ENCODE assay signal across 10 mouse cellular contexts in genomic region chr5:35147155-35147962, GRCm38 (mm10). TPM values are rescaled to one million over a fixed set of nuclear protein-coding genes. Genes with fewer than 3 reads are reported as not detected.
A peak's percentile ranks its signal among the peaks of the same experiment; 100 is the strongest.
DNase-seq lines count a peak whose midpoint lies in the region; ATAC-seq and TF ChIP-seq lines count a peak whose summit lies in the region.
"Had no signal": no experiment of that assay in that cellular context is flagged by ENCODE, and none has a peak within 500 bp of the region (broad histone marks: within the 10 kb centered on the region; RNA-seq: fewer than 3 reads in every experiment).

No protein-coding gene starts in this region.

- H3K4me2 ChIP-seq in liver, embryonic 12.5 days, result no peak overlapping the region; the same call in 1 of the 2 replicates
- no peak overlapping the region for H3K4me2 ChIP-seq in liver, postnatal 0 days (ENCODE audit: low read depth, low read length)
- no peak overlapping the region for H3K4me2 ChIP-seq in kidney, embryonic 15.5 days

- H3K9ac ChIP-seq in liver, embryonic 12.5 days, result peak overlapping the region; percentile 15; the same call in 1 of the 2 replicates
- no peak overlapping the region for H3K9ac ChIP-seq in liver, postnatal 0 days (replicated peaks)
- no peak overlapping the region for H3K9ac ChIP-seq in kidney, embryonic 15.5 days

- no peak for TF ChIP-seq EP300 in liver, postnatal 0 days (IDR thresholded peaks at IDR 0.05; ENCODE audit: low read depth)

- no peaks in the 10 kb centered on the region for H3K36me3 ChIP-seq in liver, embryonic 12.5 days
- H3K36me3 ChIP-seq in liver, postnatal 0 days (replicated peaks; ENCODE audit: insufficient read depth, low read length), result no peaks in the 10 kb centered on the region
- H3K36me3 ChIP-seq in embryonic facial prominence, embryonic 10.5 days (replicated peaks), result no peaks in the 10 kb centered on the region
- no peaks in the 10 kb centered on the region for H3K36me3 ChIP-seq in limb, embryonic 10.5 days
- no peaks in the 10 kb centered on the region for H3K36me3 ChIP-seq in kidney, embryonic 15.5 days

- peak overlapping the region; percentile 49; the same call in 1 of the 2 replicates for H3K27ac ChIP-seq in liver, embryonic 12.5 days
- no peak overlapping the region for H3K27ac ChIP-seq in liver, postnatal 0 days (ENCODE audit: low read depth)
- 0 out of 2 replicates have a peak overlapping the region, but pooled peaks have one; percentile 35 for H3K27ac ChIP-seq in embryonic facial prominence, embryonic 10.5 days (replicated peaks)
- H3K27ac ChIP-seq in limb, embryonic 10.5 days, result peak overlapping the region; percentile 46
- no peak overlapping the region for H3K27ac ChIP-seq in kidney, embryonic 15.5 days

- no peak overlapping the region for H3K4me3 ChIP-seq in liver, embryonic 12.5 days
- H3K4me3 ChIP-seq in liver, postnatal 0 days (ENCODE audit: low read depth, low read length), result no peak overlapping the region
- no peak overlapping the region for H3K4me3 ChIP-seq in embryonic facial prominence, embryonic 10.5 days
- no peak overlapping the region for H3K4me3 ChIP-seq in limb, embryonic 10.5 days
- H3K4me3 ChIP-seq in kidney, embryonic 15.5 days (replicated peaks), result no peak overlapping the region

- peak; percentile 28; the same call in 1 of the 2 replicates for ATAC-seq in frontal cortex, adult (ENCODE audit: low TSS enrichment)
- ATAC-seq in liver, embryonic 12.5 days, result peak; percentile 48
- ATAC-seq in liver, postnatal 0 days, result no peak
- no peak; the same call in 1 of the 2 replicates for ATAC-seq in kidney, embryonic 15.5 days (replicated peaks; ENCODE audit: low FRiP score)

- DNase-seq in frontal cortex, postnatal 10 days (ENCODE audit: low spot score in 2 of 2), result no peak
- no peak for DNase-seq in liver, postnatal 0 days
- no peak for DNase-seq in embryonic facial prominence, embryonic 10.5 days (ENCODE audit: low spot score)
- no peak for DNase-seq in limb, embryonic 10.5 days (ENCODE audit: low spot score)
- DNase-seq in ovary, postnatal 36 days (ENCODE audit: low spot score), result no peak
- DNase-seq: adrenal gland, postnatal 36 days; lung, postnatal 14 days had no signal

- peaks cover 9% of the 10 kb centered on the region; the same call in 1 of the 2 replicates for H3K27me3 ChIP-seq in liver, embryonic 12.5 days (replicated peaks)
- no peaks in the 10 kb centered on the region for H3K27me3 ChIP-seq in liver, postnatal 0 days (ENCODE audit: insufficient read depth, low read length)
- H3K27me3 ChIP-seq in embryonic facial prominence, embryonic 10.5 days (replicated peaks; ENCODE audit: low read depth, poor library complexity, severe bottlenecking), result peaks cover 5% of the 10 kb centered on the region
- H3K27me3 ChIP-seq in limb, embryonic 10.5 days (ENCODE audit: low read depth, poor library complexity, severe bottlenecking), result no peaks in the 10 kb centered on the region
- H3K27me3 ChIP-seq in kidney, embryonic 15.5 days, result peaks cover 6% of the 10 kb centered on the region; the same call in 1 of the 2 replicates

- no peak for TF ChIP-seq CTCF in liver, postnatal 0 days (IDR thresholded peaks at IDR 0.05; ENCODE audit: low read depth)

- WGBS in liver, embryonic 12.5 days (ENCODE audit: insufficient replicate concordance), result 23% methylated on average over 2 of the region's 2 CpGs
- 48% methylated on average over 2 of the region's 2 CpGs for WGBS in liver, postnatal 0 days (ENCODE audit: insufficient replicate concordance)
- WGBS in embryonic facial prominence, embryonic 10.5 days, result 67% methylated on average over 2 of the region's 2 CpGs
- 41% methylated on average over 2 of the region's 2 CpGs for WGBS in limb, embryonic 10.5 days
- 32% methylated on average over 2 of the region's 2 CpGs for WGBS in kidney, embryonic 15.5 days

- peaks cover 5% of the 10 kb centered on the region; the same call in 1 of the 2 replicates for H3K9me3 ChIP-seq in liver, embryonic 12.5 days (replicated peaks)
- no peaks in the 10 kb centered on the region for H3K9me3 ChIP-seq in liver, postnatal 0 days (ENCODE audit: low read length)
- peaks cover 8% of the 10 kb centered on the region; the same call in 1 of the 2 replicates for H3K9me3 ChIP-seq in embryonic facial prominence, embryonic 10.5 days
- H3K9me3 ChIP-seq in limb, embryonic 10.5 days (replicated peaks), result no peaks in the 10 kb centered on the region
- H3K9me3 ChIP-seq in kidney, embryonic 15.5 days (replicated peaks), result no peaks in the 10 kb centered on the region

- peaks cover 49% of the 10 kb centered on the region for H3K4me1 ChIP-seq in liver, embryonic 12.5 days
- H3K4me1 ChIP-seq in liver, postnatal 0 days (ENCODE audit: insufficient read depth), result no peaks in the 10 kb centered on the region
- peaks cover 19% of the 10 kb centered on the region for H3K4me1 ChIP-seq in embryonic facial prominence, embryonic 10.5 days
- H3K4me1 ChIP-seq in limb, embryonic 10.5 days, result 0 out of 2 replicates have a peak, but pooled peaks cover 7% of the 10 kb centered on the region
- H3K4me1 ChIP-seq in kidney, embryonic 15.5 days, result no peaks in the 10 kb centered on the region

RNA-seq across cellular contexts. Expression of gene Lrpap1, which starts 41.8 kb away (rescaled TPM):
- polyA plus RNA-seq in liver, embryonic 12.5 days (2016; fragmentation: Nextera tagmentation; extraction: Ambion mirVana), result 77.1 and 78.4 TPM in 2 replicates
- 48.8 and 56.4 TPM in 2 replicates for polyA plus RNA-seq in liver, postnatal 0 days (2015; fragmentation: Nextera tagmentation; extraction: Ambion mirVana)
- 72.4 and 74.2 TPM in 2 replicates for polyA plus RNA-seq in embryonic facial prominence, embryonic 10.5 days (2016; fragmentation: Nextera tagmentation; extraction: Ambion mirVana)
- 54.6 and 58.5 TPM in 2 replicates for polyA plus RNA-seq in limb, embryonic 10.5 days (2016; fragmentation: Nextera tagmentation; extraction: Ambion mirVana)
- polyA plus RNA-seq in kidney, embryonic 15.5 days (2015; fragmentation: Nextera tagmentation; extraction: Ambion mirVana), result 174 and 196 TPM in 2 replicates

Comparison
In these comparisons a context has a peak if more than half of its experiments do, and no peak if none do; other contexts are left out.
1. ATAC-seq: peak in frontal cortex, adult (single experiment) and liver, embryonic 12.5 days (single experiment); none in liver, postnatal 0 days (single experiment) and kidney, embryonic 15.5 days (single experiment).
2. H3K27ac ChIP-seq: peak in liver, embryonic 12.5 days (single experiment), embryonic facial prominence, embryonic 10.5 days (single experiment) and limb, embryonic 10.5 days (single experiment); none in liver, postnatal 0 days (single experiment) and kidney, embryonic 15.5 days (single experiment).